Mouse (Mus musculus) erythroblast, embryonic 14.5 days (primary cell): ENCODE measurements around the gene Pop5.

Experiments
- GATA1 ChIP-seq: IDR thresholded peaks from 2 replicates; pipeline ENCODE4 v1.6.1; 2012; ENCODE audit warnings: low read length, inconsistent platforms, mixed read lengths
- TAL1 ChIP-seq: IDR thresholded peaks from 3 replicates; pipeline ENCODE4 v1.6.1; 2012; ENCODE audit warnings: low read length, inconsistent platforms, mixed read lengths

DNA sequence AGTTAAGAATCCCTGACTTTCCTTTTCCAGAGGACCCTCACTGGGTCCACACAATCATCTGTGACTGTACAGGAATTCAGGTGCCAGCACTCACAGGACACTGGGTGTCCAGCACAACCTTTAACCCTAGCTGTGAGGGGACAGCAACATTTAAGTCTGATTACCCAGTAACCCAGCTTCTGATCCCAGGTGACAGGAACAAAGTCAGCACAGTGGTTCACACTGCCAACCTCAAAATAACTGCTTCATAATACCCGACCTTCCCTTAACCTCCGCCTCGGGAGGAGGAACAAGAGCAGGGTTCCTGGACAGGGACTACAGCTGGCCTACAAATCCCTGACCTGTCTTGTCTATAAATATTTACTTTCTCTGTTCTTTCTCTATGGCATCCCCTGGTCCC lies 32.6 kb downstream of the Pop5 start:
- TF ChIP-seq GATA1 (no peak), TAL1 (no peak)
